Mouse (Mus musculus): ENCODE results near the gene Zfyve26.

GRCm38 (mm10) chr12:79301802-79302201, 5.7 kb upstream of the Zfyve26 start:
- TF ChIP-seq TAL1 (IDR thresholded peaks at IDR 0.05; ENCODE audit: low read length) (no peak), GATA1 (IDR thresholded peaks at IDR 0.05; ENCODE audit: low read length) (no peak)

All from erythroblast, embryonic 14.5 days (primary cell).